Mouse (Mus musculus) heart, embryonic 11.5 days (tissue): ENCODE measurements at regions not wholly inside any gene's neighbourhood (a gene's known extent, or its start where the extent isn't known, plus 50 kb on each side); places are given as distances from the start of the nearest gene placed in this dataset.

Source experiments
- ATAC-seq: fragments of 200-750 bp; cut with Nextera tagmentation; replicated peaks from 2 replicates; pipeline ENCODE4 v1.8.0; 2017; ENCODE audit warnings: moderate library complexity; ENCODE audit not compliant: insufficient number of reproducible peaks, low FRiP score, low TSS enrichment
- H3K27ac ChIP-seq: fragments of 300-500 bp; sonication (generic); 2 replicates; pipeline ENCODE4 v1.5.1; 2014; ENCODE audit warnings: mild to moderate bottlenecking, low read depth, low read length
- H3K27me3 ChIP-seq: fragments of 300-500 bp; sonication (generic); 2 replicates; pipeline ENCODE4 v1.6.1; 2014; ENCODE audit warnings: mild to moderate bottlenecking, low read length, mixed read lengths; ENCODE audit not compliant: control insufficient read depth, insufficient read depth
- H3K36me3 ChIP-seq: fragments of 300-500 bp; sonication (generic); 2 replicates; pipeline ENCODE4 v1.6.1; 2014; ENCODE audit warnings: mild to moderate bottlenecking, low read length, moderate library complexity, mixed read lengths; ENCODE audit not compliant: control insufficient read depth, insufficient read depth
- H3K4me1 ChIP-seq: fragments of 300-500 bp; sonication (generic); 2 replicates; pipeline ENCODE4 v1.6.1; 2014; ENCODE audit warnings: low read length; ENCODE audit not compliant: control insufficient read depth, insufficient read depth
- H3K4me2 ChIP-seq: fragments of 300-500 bp; sonication (generic); 2 replicates; pipeline ENCODE4 v1.6.1; 2014; ENCODE audit warnings: mild to moderate bottlenecking, moderate library complexity
- H3K4me3 ChIP-seq: fragments of 300-500 bp; sonication (generic); 2 replicates; pipeline ENCODE4 v1.5.1; 2014; ENCODE audit warnings: low read depth, low read length
- H3K9ac ChIP-seq: fragments of 300-500 bp; sonication (generic); 2 replicates; pipeline ENCODE4 v1.6.1; 2014; ENCODE audit warnings: mild to moderate bottlenecking, low read depth, low read length, moderate library complexity
- H3K9me3 ChIP-seq: fragments of 300-500 bp; sonication (generic); replicated peaks from 2 replicates; pipeline ENCODE4 v1.6.1; 2016; ENCODE audit warnings: low read length; ENCODE audit not compliant: control insufficient read depth
- WGBS: fragments of 180-500 bp; shearing (Covaris S2); extraction: QIAGEN DNeasy Blood & Tissue Kit; methylation state at CpG from one replicate; pipeline ENCODE4 v1.1.7; 2014; ENCODE audit not compliant: insufficient replicate concordance; 5-methylcytosine and 5-hydroxymethylcytosine counted together

GRCm38 (mm10) chr1:71986047-71986446 lies 226.1 kb downstream of the Mreg start:
- WGBS = 56% methylated on average over 1 of the region's 1 CpGs
- no peak for ATAC-seq
- H3K4me2 ChIP-seq = no peak overlapping the region
- no peaks in the 10 kb centered on the region for H3K36me3 ChIP-seq
- no peak overlapping the region for H3K9ac ChIP-seq
- H3K27ac ChIP-seq = no peak overlapping the region
- H3K4me1 ChIP-seq = no peaks in the 10 kb centered on the region
- H3K27me3 ChIP-seq = no peaks in the 10 kb centered on the region
- no peaks in the 10 kb centered on the region for H3K9me3 ChIP-seq
- H3K4me3 ChIP-seq = no peak overlapping the region

- WGBS = 79% methylated on average over 7 of the region's 7 CpGs
- H3K36me3 ChIP-seq = no peaks in the 10 kb centered on the region
- ATAC-seq = no peak
- no peak overlapping the region for H3K4me2 ChIP-seq
- H3K9ac ChIP-seq = no peak overlapping the region
- H3K4me3 ChIP-seq = no peak overlapping the region
- no peaks in the 10 kb centered on the region for H3K27me3 ChIP-seq
- H3K27ac ChIP-seq = no peak overlapping the region
- H3K4me1 ChIP-seq = no peaks in the 10 kb centered on the region
- no peaks in the 10 kb centered on the region for H3K9me3 ChIP-seq
Measured at GRCm38 (mm10) chr1:71983786-71984185, 228.3 kb downstream of the Mreg start.

GRCm38 (mm10) chr1:71982423-71983262 lies 229.5 kb downstream of the Mreg start:
- WGBS = 69% methylated on average over 5 of the region's 5 CpGs
- H3K4me1 ChIP-seq = no peaks in the 10 kb centered on the region
- no peaks in the 10 kb centered on the region for H3K27me3 ChIP-seq
- no peak overlapping the region for H3K4me3 ChIP-seq
- H3K4me2 ChIP-seq = no peak overlapping the region
- H3K36me3 ChIP-seq = no peaks in the 10 kb centered on the region
- no peak overlapping the region for H3K27ac ChIP-seq
- ATAC-seq = no peak
- no peak overlapping the region for H3K9ac ChIP-seq
- H3K9me3 ChIP-seq = no peaks in the 10 kb centered on the region

GRCm38 (mm10) chr1:71980624-71981023 lies 231.5 kb downstream of the Mreg start:
- Histone ChIP-seq H3K4me3 (no peak overlapping the region), H3K36me3 (no peaks in the 10 kb centered on the region), H3K9me3 (no peaks in the 10 kb centered on the region), H3K9ac (no peak overlapping the region), H3K27me3 (no peaks in the 10 kb centered on the region), H3K4me2 (no peak overlapping the region), H3K27ac (no peak overlapping the region), H3K4me1 (no peaks in the 10 kb centered on the region)
- 60% methylated on average over 4 of the region's 4 CpGs for WGBS
- no peak for ATAC-seq

GRCm38 (mm10) chr1:71979261-71979660 lies 232.8 kb downstream of the Mreg start:
- no peaks in the 10 kb centered on the region for H3K27me3 ChIP-seq
- H3K9ac ChIP-seq = no peak overlapping the region
- H3K27ac ChIP-seq = no peak overlapping the region
- ATAC-seq = no peak
- no peak overlapping the region for H3K4me3 ChIP-seq
- H3K9me3 ChIP-seq = no peaks in the 10 kb centered on the region
- H3K4me2 ChIP-seq = no peak overlapping the region
- no peaks in the 10 kb centered on the region for H3K4me1 ChIP-seq
- 67% methylated on average over 4 of the region's 4 CpGs for WGBS
- no peaks in the 10 kb centered on the region for H3K36me3 ChIP-seq

GRCm38 (mm10) chr1:71977361-71977760 lies 234.7 kb downstream of the Mreg start:
- ATAC-seq = no peak
- Histone ChIP-seq H3K4me1 (no peaks in the 10 kb centered on the region), H3K27ac (no peak overlapping the region), H3K27me3 (no peaks in the 10 kb centered on the region), H3K4me3 (no peak overlapping the region), H3K9ac (no peak overlapping the region), H3K4me2 (no peak overlapping the region), H3K9me3 (no peaks in the 10 kb centered on the region), H3K36me3 (no peaks in the 10 kb centered on the region)
- WGBS = 75% methylated on average over 5 of the region's 5 CpGs

- Histone ChIP-seq H3K27me3 (no peaks in the 10 kb centered on the region), H3K4me1 (no peaks in the 10 kb centered on the region), H3K27ac (no peak overlapping the region), H3K9me3 (no peaks in the 10 kb centered on the region), H3K4me2 (no peak overlapping the region), H3K4me3 (no peak overlapping the region), H3K9ac (no peak overlapping the region), H3K36me3 (no peaks in the 10 kb centered on the region)
- no peak for ATAC-seq
- 54% methylated on average over 4 of the region's 4 CpGs for WGBS
Measured at GRCm38 (mm10) chr1:71974715-71975114, 237.4 kb downstream of the Mreg start.

- 82% methylated on average over 6 of the region's 6 CpGs for WGBS
- H3K27ac ChIP-seq = no peak overlapping the region
- no peaks in the 10 kb centered on the region for H3K36me3 ChIP-seq
- ATAC-seq = no peak
- no peaks in the 10 kb centered on the region for H3K9me3 ChIP-seq
- no peaks in the 10 kb centered on the region for H3K4me1 ChIP-seq
- no peak overlapping the region for H3K4me2 ChIP-seq
- H3K27me3 ChIP-seq = no peaks in the 10 kb centered on the region
- no peak overlapping the region for H3K4me3 ChIP-seq
- H3K9ac ChIP-seq = no peak overlapping the region
Measured at GRCm38 (mm10) chr1:71971943-71972342, 240.2 kb downstream of the Mreg start.

GRCm38 (mm10) chr1:71970771-71971170 lies 241.3 kb downstream of the Mreg start:
- no peak overlapping the region for H3K9ac ChIP-seq
- no peak overlapping the region for H3K4me3 ChIP-seq
- no peak overlapping the region for H3K27ac ChIP-seq
- H3K27me3 ChIP-seq = no peaks in the 10 kb centered on the region
- no peaks in the 10 kb centered on the region for H3K36me3 ChIP-seq
- 80% methylated on average over 2 of the region's 2 CpGs for WGBS
- H3K4me2 ChIP-seq = no peak overlapping the region
- H3K9me3 ChIP-seq = no peaks in the 10 kb centered on the region
- H3K4me1 ChIP-seq = no peaks in the 10 kb centered on the region
- ATAC-seq = no peak
